Mouse (Mus musculus) intestine, postnatal 0 days (tissue): ENCODE measurements around the gene Snx15. TPM values are rescaled to one million over a fixed set of nuclear protein-coding genes. Genes with fewer than 3 reads are reported as not detected.

Source experiments
- ATAC-seq: fragments of 200-750 bp; cut with Nextera tagmentation; 2 replicates; pipeline ENCODE4 v1.8.0; 2017; ENCODE audit warnings: mild to moderate bottlenecking, moderate TSS enrichment, moderate library complexity
- H3K27ac ChIP-seq: fragments of 300-500 bp; sonication (generic); 2 replicates; pipeline ENCODE4 v1.5.1; 2014; ENCODE audit warnings: mild to moderate bottlenecking, low read depth, low read length, moderate library complexity
- H3K27me3 ChIP-seq: fragments of 300-500 bp; sonication (generic); replicated peaks from 2 replicates; pipeline ENCODE4 v1.6.1; 2014; ENCODE audit warnings: low read length, mixed read lengths; ENCODE audit not compliant: control insufficient read depth, insufficient read depth
- H3K36me3 ChIP-seq: fragments of 300-500 bp; sonication (generic); 2 replicates; pipeline ENCODE4 v1.6.1; 2014; ENCODE audit warnings: mild to moderate bottlenecking, moderate library complexity; ENCODE audit not compliant: control insufficient read depth, insufficient read depth
- H3K4me1 ChIP-seq: fragments of 300-500 bp; sonication (generic); replicated peaks from 2 replicates; pipeline ENCODE4 v1.6.1; 2014; ENCODE audit warnings: antibody characterized with exemption, low read length, mixed read lengths; ENCODE audit not compliant: control insufficient read depth, insufficient read depth
- H3K4me2 ChIP-seq: fragments of 300-500 bp; sonication (generic); replicated peaks from 2 replicates; pipeline ENCODE4 v1.6.1; 2014; ENCODE audit warnings: low read depth, mild to moderate bottlenecking, moderate library complexity
- H3K4me3 ChIP-seq: fragments of 300-500 bp; sonication (generic); 2 replicates; pipeline ENCODE4 v1.5.1; 2014; ENCODE audit warnings: low read depth, low read length
- H3K9ac ChIP-seq: fragments of 300-500 bp; sonication (generic); 2 replicates; pipeline ENCODE4 v1.6.1; 2014; ENCODE audit warnings: mild to moderate bottlenecking, low read depth, low read length
- H3K9me3 ChIP-seq: fragments of 300-500 bp; sonication (generic); 2 replicates; pipeline ENCODE4 v1.6.1; 2016; ENCODE audit warnings: mixed run types; ENCODE audit not compliant: control insufficient read depth
- CTCF ChIP-seq: sonication (generic); IDR thresholded peaks from 2 replicates; pipeline ENCODE4 v1.5.1; 2016; ENCODE audit warnings: low read depth, mild to moderate bottlenecking, control low read depth, antibody characterized with exemption, moderate library complexity
- WGBS: fragments of 180-500 bp; shearing (Covaris S2); extraction: QIAGEN DNeasy Blood & Tissue Kit; methylation state at CpG from one replicate; pipeline ENCODE4 v1.1.7; 2014; 5-methylcytosine and 5-hydroxymethylcytosine counted together
- polyA plus RNA-seq: library from polyadenylated mRNA; unstranded; fragments of >200 nt; fragmentation: Nextera tagmentation; extraction: Ambion mirVana; gene quantifications from 2 replicates; pipeline ENCODE4 v1.2.1, GENCODE M21; 2015

The Snx15 gene
- polyA plus RNA-seq, 1 experiment from 2014 or later: 23.3 TPM

- 0 out of 2 replicates have a peak, but pooled peaks cover 5% of the 10 kb centered on the region for H3K4me1 ChIP-seq
- no peak overlapping the region for H3K4me2 ChIP-seq
- H3K4me3 ChIP-seq: no peak overlapping the region
- no peaks in the 10 kb centered on the region for H3K9me3 ChIP-seq
- no peak overlapping the region for H3K9ac ChIP-seq
- no peak for ATAC-seq
- H3K27ac ChIP-seq: no peak overlapping the region
- no peaks in the 10 kb centered on the region for H3K36me3 ChIP-seq
- H3K27me3 ChIP-seq: no peaks in the 10 kb centered on the region
- WGBS: 63% methylated on average over 6 of the region's 6 CpGs
- no peak for TF ChIP-seq CTCF
Observed at GRCm38 (mm10) chr19:6101186-6101585, 26.9 kb downstream of the Snx15 start.

- ATAC-seq: no peak
- no peaks in the 10 kb centered on the region for H3K4me1 ChIP-seq
- peaks cover 12% of the 10 kb centered on the region; the same call in 1 of the 2 replicates for H3K36me3 ChIP-seq
- H3K9ac ChIP-seq: no peak overlapping the region
- no peak overlapping the region for H3K4me3 ChIP-seq
- H3K27me3 ChIP-seq: no peaks in the 10 kb centered on the region
- H3K9me3 ChIP-seq: no peaks in the 10 kb centered on the region
- WGBS: 83% methylated on average over 3 of the region's 3 CpGs
- no peak overlapping the region for H3K27ac ChIP-seq
- no peak overlapping the region for H3K4me2 ChIP-seq
- TF ChIP-seq CTCF: no peak
Observed at GRCm38 (mm10) chr19:6097847-6098246, 30.3 kb downstream of the Snx15 start.

- Histone ChIP-seq H3K9ac (no peak within 1 kb of the TSS), H3K9me3 (no peaks in the 10 kb centered on the region), H3K36me3 (peaks cover 22% of the 10 kb centered on the region; the same call in 1 of the 2 replicates), H3K27me3 (no peaks in the 10 kb centered on the region), H3K4me2 (no peak within 1 kb of the TSS), H3K27ac (no peak within 1 kb of the TSS), H3K4me1 (no peaks in the 10 kb centered on the region), H3K4me3 (no peak within 1 kb of the TSS)
- WGBS: 84% methylated on average over 7 of the region's 7 CpGs
- TF ChIP-seq CTCF: no peak
- ATAC-seq: no peak
Observed at GRCm38 (mm10) chr19:6094119-6094518, 34.0 kb downstream of the Snx15 start, which contains the start of gene AC131692.1. TSS of gene AC131692.1 (plus strand) at chr19:6094419.

- WGBS: 84% methylated on average over 13 of the region's 13 CpGs
- no peaks in the 10 kb centered on the region for H3K27me3 ChIP-seq
Observed at GRCm38 (mm10) chr19:6088841-6089240, 39.3 kb downstream of the Snx15 start.

GRCm38 (mm10) chr19:6085417-6085879 lies 42.7 kb downstream of the Snx15 start:
- WGBS: 0% methylated on average over 17 of the region's 17 CpGs
- peak overlapping the region; percentile 77 for H3K4me3 ChIP-seq
- no peak for TF ChIP-seq CTCF
- H3K27me3 ChIP-seq: no peaks in the 10 kb centered on the region
- H3K27ac ChIP-seq: peak overlapping the region; percentile 29
- H3K9ac ChIP-seq: peak overlapping the region; percentile 64
- H3K4me2 ChIP-seq: peak overlapping the region; percentile 95
- H3K9me3 ChIP-seq: no peaks in the 10 kb centered on the region
- H3K36me3 ChIP-seq: peaks cover 33% of the 10 kb centered on the region
- no peaks in the 10 kb centered on the region; the same call in 1 of the 2 replicates for H3K4me1 ChIP-seq
- peak; percentile 71 for ATAC-seq

More at GRCm38 (mm10) chr19:6088841-6089240, 39.3 kb downstream of the Snx15 start:
- Histone ChIP-seq H3K36me3 (peaks cover 22% of the 10 kb centered on the region), H3K9ac (no peak overlapping the region), H3K9me3 (no peaks in the 10 kb centered on the region), H3K4me2 (no peak overlapping the region), H3K4me3 (no peak overlapping the region), H3K4me1 (no peaks in the 10 kb centered on the region; the same call in 1 of the 2 replicates), H3K27ac (no peak overlapping the region)
- no peak for ATAC-seq
- no peak for TF ChIP-seq CTCF

GRCm38 (mm10) chr19:6084478-6085248 lies 43.4 kb downstream of the Snx15 start, which contains the start of the genes Zfpl1 and Cdca5:
TSS of gene Zfpl1 (minus strand) at chr19:6084956.
TSS of gene Cdca5 (plus strand) at chr19:6084983.
- ATAC-seq: peak; percentile 88
- peak within 1 kb of the TSS; percentile 68 for H3K27ac ChIP-seq
- H3K9ac ChIP-seq: peak within 1 kb of the TSS; percentile 84
- peak within 1 kb of the TSS; percentile 95 for H3K4me2 ChIP-seq
- TF ChIP-seq CTCF: no peak
- H3K9me3 ChIP-seq: no peaks in the 10 kb centered on the region
- H3K27me3 ChIP-seq: no peaks in the 10 kb centered on the region
- H3K4me1 ChIP-seq: no peaks in the 10 kb centered on the region; the same call in 1 of the 2 replicates
- peaks cover 40% of the 10 kb centered on the region for H3K36me3 ChIP-seq
- H3K4me3 ChIP-seq: peak within 1 kb of the TSS; percentile 77
- under 1% methylated on average over 58 of the region's 58 CpGs for WGBS
